Mouse (Mus musculus) regulatory T cell (primary cell): ENCODE measurements around the gene Stra6.

Source experiments
- in situ Hi-C: fragments of 300-600 bp; cut with MboI, MseI; formaldehyde crosslinking; loops from one replicate; pipeline ENCODE4 v1.15.1; 2025; ENCODE audit warnings: high pct_unique_total_duplicates

Stra6 gene

DNA sequence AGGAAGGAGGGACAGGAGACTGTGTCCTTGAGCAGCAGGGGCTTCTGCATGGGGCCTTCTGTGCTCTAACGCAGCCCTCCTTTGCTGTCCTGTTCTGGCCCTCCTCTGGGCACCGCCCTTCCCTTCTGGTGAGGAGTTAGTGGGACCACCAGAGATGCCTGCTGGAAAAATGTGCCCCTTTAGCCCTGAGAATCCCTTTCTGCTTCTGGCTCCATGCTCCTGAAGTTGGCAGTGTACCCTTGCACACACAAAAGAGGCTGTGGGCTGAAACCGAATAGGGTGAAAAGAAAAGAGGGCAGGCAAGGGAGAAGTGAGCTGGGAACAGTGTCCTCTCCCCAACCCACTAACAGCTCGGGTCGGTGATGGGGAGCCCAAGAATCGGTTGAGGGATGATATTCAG, 14.4 kb upstream of the Stra6 start:
- in situ Hi-C loops: no loop called here

DNA sequence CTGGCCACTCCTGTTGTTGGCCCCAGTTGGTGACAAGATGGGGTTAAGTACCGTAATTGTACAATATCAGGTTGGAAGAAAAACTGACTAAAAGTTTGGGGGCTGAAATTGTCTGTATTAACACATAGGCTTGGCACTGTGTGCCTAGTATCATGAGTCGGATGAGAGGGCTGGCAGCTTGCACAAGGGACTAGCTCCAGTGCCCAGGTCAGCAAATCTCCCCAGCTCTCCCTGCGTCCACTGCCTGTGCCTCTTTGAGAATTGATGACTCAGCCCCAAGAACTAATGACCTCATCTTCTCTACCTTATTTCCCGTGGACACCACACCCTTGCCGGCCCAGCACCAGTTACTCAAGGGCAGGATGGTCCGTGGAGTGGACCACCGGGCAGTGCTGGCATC, 13.7 kb upstream of the Stra6 start:
- in situ Hi-C loops: loop anchor here (5.0 to 25.0 kb wide), 2 partner anchors 102 to 1263 kb away; partner anchors contain the start of gene Lingo1

GRCm38 (mm10) chr9:58051937-58052336, 11.7 kb upstream of the Stra6 start:
- in situ Hi-C loops: loop anchor here (5.0 to 25.0 kb wide), 2 partner anchors 100 to 1265 kb away; partner anchors contain the start of gene Lingo1

GRCm38 (mm10) chr9:58053102-58053501, 10.5 kb upstream of the Stra6 start:
- in situ Hi-C loops: loop anchor here (5.0 to 25.0 kb wide), 2 partner anchors 99 to 1266 kb away; partner anchors contain the start of gene Lingo1

DNA sequence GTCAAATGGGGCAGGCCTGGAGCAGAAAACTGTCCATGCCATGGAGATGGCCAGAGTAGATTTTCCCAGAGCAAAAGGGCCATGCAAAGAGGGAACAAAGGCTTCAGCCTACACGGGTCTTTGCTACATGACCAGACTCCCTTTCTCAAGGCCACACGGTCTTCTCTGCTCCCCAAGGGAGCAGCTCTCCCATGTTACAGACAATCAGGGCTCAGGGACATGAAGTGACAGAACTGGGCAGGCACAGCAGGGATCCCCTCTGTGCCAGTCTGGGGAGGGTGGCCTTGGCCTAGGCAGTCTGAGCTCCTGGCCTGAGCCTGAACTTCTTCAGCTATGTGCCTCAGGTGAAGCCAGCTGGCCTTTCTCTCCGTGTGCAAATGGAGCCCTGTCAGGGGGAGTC, 10.0 kb upstream of the Stra6 start:
- in situ Hi-C loops: loop anchor here (5.0 to 25.0 kb wide), 2 partner anchors 99 to 1266 kb away; partner anchors contain the start of gene Lingo1

- in situ Hi-C loops: loop anchor here (5.0 to 25.0 kb wide), 2 partner anchors 98 to 1267 kb away; partner anchors contain the start of gene Lingo1
Measured at GRCm38 (mm10) chr9:58054032-58054431, 9.6 kb upstream of the Stra6 start.

GRCm38 (mm10) chr9:58055666-58056065, 7.9 kb upstream of the Stra6 start:
- in situ Hi-C loops: loop anchor here (25.0 kb wide), 1 partner anchor 1268 kb away; the partner anchor contains the start of gene Lingo1

DNA sequence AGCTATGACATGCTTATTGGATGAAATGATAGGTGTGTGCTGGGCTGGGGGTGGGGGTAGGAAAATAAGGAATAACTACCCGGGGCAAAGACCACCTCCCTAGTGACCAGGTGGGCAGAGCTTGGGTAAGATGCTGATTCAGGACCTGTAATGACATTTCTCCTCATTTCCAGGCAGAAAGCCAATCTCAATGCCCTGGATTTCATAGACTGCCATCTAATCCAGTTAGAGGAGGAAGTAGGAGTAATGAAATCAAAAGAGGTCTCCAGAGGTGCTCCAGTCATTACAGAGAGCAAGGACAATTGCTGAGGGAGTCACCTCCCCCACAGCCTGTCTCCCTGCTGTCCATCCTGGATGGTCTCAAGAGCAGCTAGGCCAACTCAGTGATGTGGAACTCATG, 3.7 kb upstream of the Stra6 start:
- in situ Hi-C loops: loop anchor here (5.0 to 25.0 kb wide), 2 partner anchors 252 to 1273 kb away; partner anchors contain the start of genes Lingo1 and Loxl1

DNA sequence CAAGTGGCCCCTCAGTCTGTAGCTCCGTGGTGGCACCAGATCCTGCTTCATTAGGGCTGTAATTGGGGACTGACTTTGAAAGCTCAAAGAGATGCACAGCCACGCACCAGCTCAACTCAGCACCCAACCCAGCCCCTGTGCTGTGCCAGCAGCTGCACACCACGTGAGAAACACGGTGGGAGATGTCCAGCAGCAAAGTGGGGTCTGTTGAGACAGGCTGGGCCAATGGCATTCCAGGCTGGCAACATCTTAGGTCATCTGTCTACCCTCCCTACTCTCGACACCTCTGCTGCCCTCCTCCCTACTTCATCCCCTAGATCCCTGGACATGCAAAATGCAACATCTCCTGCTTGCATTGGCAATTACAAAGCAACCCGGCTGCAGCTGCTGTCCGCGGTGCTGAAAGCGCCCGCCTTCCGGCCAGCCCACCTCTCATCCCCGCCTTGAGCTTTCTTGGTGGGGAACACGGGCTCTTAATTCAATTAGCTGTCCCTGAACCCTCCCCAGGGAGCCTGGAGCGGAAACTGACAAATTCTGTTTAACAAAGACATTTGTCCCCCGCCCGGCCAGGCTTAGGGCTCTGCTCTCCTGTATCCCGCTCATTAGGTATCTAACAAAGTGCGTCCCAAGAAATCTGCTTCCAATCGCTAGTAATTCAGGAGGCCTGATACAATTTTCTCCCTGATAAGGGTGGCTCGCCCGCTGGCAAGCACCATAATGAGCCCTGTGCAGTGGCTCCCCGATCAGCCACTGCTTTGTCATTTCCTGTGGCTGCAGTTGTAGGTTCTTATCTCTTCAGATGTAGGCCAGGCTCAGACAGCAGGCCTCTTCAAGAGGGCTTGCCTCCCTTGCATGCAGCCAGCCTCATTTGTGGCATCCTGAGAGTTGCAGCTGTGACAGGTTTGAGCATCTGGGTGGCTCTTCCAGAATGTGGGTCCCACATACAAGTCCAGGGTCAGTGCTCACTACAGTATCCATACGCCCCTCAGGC, 2.6 kb upstream of the Stra6 start:
- in situ Hi-C loops: loop anchor here (5.0 to 25.0 kb wide), 2 partner anchors 251 to 1274 kb away; partner anchors contain the start of genes Lingo1 and Loxl1

GRCm38 (mm10) chr9:58065532-58065931, 1.9 kb downstream of the Stra6 start:
- in situ Hi-C loops: loop anchor here (25.0 kb wide), 1 partner anchor 1278 kb away; the partner anchor contains the start of gene Lingo1

GRCm38 (mm10) chr9:58065977-58066730, 2.6 kb downstream of the Stra6 start:
- in situ Hi-C loops: loop anchor here (25.0 kb wide), 1 partner anchor 1279 kb away; the partner anchor contains the start of gene Lingo1

- in situ Hi-C loops: loop anchor here (25.0 kb wide), 1 partner anchor 1279 kb away; the partner anchor contains the start of gene Lingo1
Measured at GRCm38 (mm10) chr9:58066731-58067095, 3.1 kb downstream of the Stra6 start.

GRCm38 (mm10) chr9:58067546-58067945, 4.0 kb downstream of the Stra6 start:
- in situ Hi-C loops: loop anchor here (25.0 kb wide), 1 partner anchor 1280 kb away; the partner anchor contains the start of gene Lingo1

DNA sequence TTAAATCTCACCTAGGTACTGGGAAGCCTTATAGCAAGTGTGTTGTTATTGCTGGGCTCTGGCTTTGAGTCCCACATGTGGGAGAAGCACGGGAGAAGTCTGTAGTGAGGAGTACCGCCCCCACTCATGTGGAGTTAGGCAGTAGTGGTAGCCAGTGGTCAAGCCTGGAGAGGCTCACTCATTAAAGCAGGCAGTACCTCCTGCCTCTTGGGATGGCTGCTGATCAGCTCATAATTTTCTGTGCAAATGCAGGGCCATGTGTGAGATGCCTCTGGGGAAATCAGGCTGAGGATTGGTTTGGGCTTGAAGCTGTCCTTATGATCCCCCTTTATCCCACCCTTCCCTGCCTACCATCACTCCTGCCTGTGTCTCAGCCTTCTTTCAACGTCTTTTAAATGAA, 11.0 kb downstream of the Stra6 start:
- in situ Hi-C loops: loop anchor here (25.0 kb wide), 1 partner anchor 1287 kb away; the partner anchor contains the start of gene Lingo1

DNA sequence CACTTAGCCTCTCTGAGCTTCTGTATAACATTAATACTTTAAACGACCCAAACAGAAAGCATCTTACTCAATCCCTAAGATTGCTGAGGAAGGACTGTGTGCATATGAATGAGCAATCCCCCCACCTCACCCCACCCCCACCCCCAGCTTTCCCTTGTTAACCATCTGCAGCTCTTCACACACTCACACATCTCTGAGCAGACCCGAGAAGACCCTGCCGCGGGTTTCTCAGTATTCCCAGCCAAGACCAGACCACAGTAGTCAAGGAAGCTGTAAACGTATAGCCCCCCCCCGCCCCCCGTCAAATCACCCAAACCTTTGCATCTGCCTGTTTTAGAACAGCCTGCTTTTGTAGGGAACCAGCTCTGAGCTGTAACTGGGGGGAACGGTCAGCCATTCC, 21.0 kb downstream of the Stra6 start:
- in situ Hi-C loops: no loop called here

DNA sequence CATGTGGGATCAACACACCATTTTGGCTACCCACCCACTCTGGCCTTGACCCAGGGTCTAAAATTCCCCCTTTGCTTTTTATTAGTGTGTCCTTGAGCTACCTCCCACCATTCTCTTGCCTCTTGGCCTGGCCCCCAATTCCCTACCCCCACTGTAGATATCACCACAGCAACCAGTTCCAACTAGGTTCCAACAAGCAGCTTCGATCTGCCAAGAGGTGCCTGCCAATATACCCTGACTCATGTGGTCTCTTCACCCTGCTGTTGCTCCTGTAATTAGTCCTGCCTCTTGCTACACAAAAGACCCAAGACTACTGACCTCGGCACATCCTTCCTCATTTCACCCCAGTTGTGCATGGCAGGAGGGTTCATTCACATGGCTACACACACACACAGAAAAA, 21.5 kb downstream of the Stra6 start:
- in situ Hi-C loops: no loop called here

DNA sequence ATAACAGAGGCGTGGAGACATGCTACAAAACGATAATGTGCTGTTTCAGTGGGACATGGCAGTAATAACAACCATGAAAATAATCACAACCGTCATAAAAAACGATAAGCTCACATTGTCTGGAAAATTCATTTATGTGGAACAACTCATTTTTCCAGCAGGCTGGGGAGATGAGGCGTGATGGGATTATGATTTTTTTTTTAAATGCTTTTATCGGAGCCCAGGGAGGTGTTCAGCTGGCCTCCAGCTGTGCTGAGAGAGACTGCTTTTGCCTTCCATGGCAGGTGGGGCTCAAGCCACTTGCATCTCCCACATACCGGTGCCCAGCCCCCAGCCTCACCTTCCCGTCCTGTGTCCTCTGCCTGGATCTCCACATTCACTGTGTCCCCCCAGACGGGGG, 22.6 kb downstream of the Stra6 start:
- in situ Hi-C loops: no loop called here

DNA sequence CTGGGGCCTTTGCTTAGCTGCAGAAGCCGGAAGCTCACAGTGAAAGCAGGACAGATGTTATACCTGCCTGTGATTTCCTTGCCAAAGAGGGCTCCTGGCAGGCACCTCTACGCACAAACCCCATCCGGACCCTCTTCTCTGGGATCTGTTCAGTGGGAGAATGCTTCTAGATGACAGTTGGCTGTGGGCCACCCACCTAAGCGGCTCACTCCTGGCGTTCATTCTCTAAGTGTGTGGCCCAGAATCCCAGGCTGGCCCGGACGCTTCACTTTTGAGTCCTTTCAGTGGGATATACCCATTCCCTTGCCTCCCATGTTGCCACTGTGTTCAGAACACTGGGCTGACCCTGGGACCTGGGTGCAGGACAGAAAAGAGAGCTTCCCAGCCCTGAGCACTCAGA, 23.3 kb downstream of the Stra6 start:
- in situ Hi-C loops: no loop called here

- in situ Hi-C loops: no loop called here
Measured at GRCm38 (mm10) chr9:58087277-58087998, 23.9 kb downstream of the Stra6 start.

DNA sequence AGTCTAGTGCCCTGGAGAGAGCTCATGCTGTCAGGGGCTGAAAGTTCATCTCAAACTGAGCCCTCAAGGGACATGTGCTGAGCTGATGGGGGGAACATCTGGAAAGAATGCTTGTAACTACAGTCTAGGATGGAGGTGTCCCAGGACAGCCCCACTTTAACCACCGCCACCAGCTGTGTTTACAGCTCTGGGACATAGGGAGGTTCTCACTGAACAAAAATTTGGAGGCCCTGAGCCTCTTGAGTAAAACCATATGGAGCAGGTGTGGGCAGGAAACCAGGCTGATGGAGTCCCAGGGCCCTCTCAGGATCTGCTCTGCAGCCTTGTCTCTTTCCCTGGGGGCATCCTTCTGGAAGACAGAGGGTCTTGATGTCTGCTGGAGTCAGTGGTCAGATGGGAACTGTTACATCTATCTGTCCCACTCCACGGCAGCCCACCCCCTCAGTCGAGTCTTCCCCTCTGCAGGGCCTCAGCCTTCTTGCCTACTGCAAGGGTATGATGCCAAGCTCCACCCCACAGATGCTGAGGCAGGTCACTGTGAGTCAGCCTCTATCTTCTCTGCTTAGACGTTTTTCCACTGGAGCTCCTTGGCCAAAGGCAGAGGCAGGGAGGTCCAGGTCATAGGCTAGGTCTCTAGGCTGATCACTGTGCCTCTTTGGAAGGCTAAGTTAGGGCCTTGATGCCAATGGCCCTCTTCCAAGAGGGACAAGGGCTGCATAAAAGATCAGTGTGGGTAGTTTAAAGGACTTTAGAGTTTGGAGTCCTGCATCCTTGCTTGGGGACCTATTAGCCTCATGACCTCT, 28.2 kb downstream of the Stra6 start:
- in situ Hi-C loops: no loop called here
